Mouse (Mus musculus): Measurements from ENCODE around the gene Yap1. TPM values are rescaled to one million over a fixed set of nuclear protein-coding genes. Genes with fewer than 3 reads are reported as not detected.

The Yap1 gene
- total RNA-seq, 4 experiments from 2014 or later: 18.3 to 22.7 (median 19.8) TPM

- DNase-seq (ENCODE audit: low spot score in 2 of 2): no peak
Observed at GRCm38 (mm10) chr9:7977587-7977986, 26.8 kb downstream of the Yap1 start.

- DNase-seq (ENCODE audit: low spot score in 2 of 2): no peak
Observed at GRCm38 (mm10) chr9:7971993-7972392, 32.4 kb downstream of the Yap1 start.

- no peak for DNase-seq (ENCODE audit: low spot score in 2 of 2)
Observed at GRCm38 (mm10) chr9:7967980-7968379, 36.4 kb downstream of the Yap1 start.

- DNase-seq (ENCODE audit: low spot score in 2 of 2): no peak
Observed at GRCm38 (mm10) chr9:7965590-7965989, 38.8 kb downstream of the Yap1 start.

GRCm38 (mm10) chr9:7963867-7964266, 40.5 kb downstream of the Yap1 start:
- no peak for DNase-seq (ENCODE audit: low spot score in 2 of 2)

GRCm38 (mm10) chr9:7962915-7963314, 41.5 kb downstream of the Yap1 start:
- DNase-seq (ENCODE audit: low spot score in 2 of 2): no peak

- no peak for DNase-seq (ENCODE audit: low spot score in 2 of 2)
Observed at GRCm38 (mm10) chr9:7961366-7962160, 42.8 kb downstream of the Yap1 start.

- DNase-seq (ENCODE audit: low spot score in 2 of 2): peak; percentile 28 to 49
Observed at GRCm38 (mm10) chr9:7960382-7960781, 44.0 kb downstream of the Yap1 start.

- DNase-seq (ENCODE audit: low spot score in 2 of 2): no peak
Observed at GRCm38 (mm10) chr9:7959301-7959700, 45.1 kb downstream of the Yap1 start.

GRCm38 (mm10) chr9:7958025-7958593, 46.3 kb downstream of the Yap1 start:
- DNase-seq (ENCODE audit: low spot score in 2 of 2): no peak

- peak; percentile 39 to 45 for DNase-seq (ENCODE audit: low spot score in 2 of 2)
Observed at GRCm38 (mm10) chr9:7957407-7957806, 47.0 kb downstream of the Yap1 start.

- no peak for DNase-seq (ENCODE audit: low spot score in 2 of 2)
Observed at GRCm38 (mm10) chr9:7956400-7956799, 48.0 kb downstream of the Yap1 start.

- no peak for DNase-seq (ENCODE audit: low spot score in 2 of 2)
Observed at GRCm38 (mm10) chr9:7952886-7953285, 51.5 kb downstream of the Yap1 start.

GRCm38 (mm10) chr9:7950211-7950644, 54.2 kb downstream of the Yap1 start:
- DNase-seq (ENCODE audit: low spot score in 2 of 2): peak; percentile 21 to 32

- no peak for DNase-seq (ENCODE audit: low spot score in 2 of 2)
Observed at GRCm38 (mm10) chr9:7947946-7948345, 56.5 kb downstream of the Yap1 start.

GRCm38 (mm10) chr9:7943796-7944462, 60.5 kb downstream of the Yap1 start:
- DNase-seq (ENCODE audit: low spot score in 2 of 2): no peak

GRCm38 (mm10) chr9:7942701-7943100, 61.7 kb downstream of the Yap1 start:
- DNase-seq (ENCODE audit: low spot score in 2 of 2): no peak

- DNase-seq (ENCODE audit: low spot score in 2 of 2): no peak
Observed at GRCm38 (mm10) chr9:7940075-7940474, 64.3 kb downstream of the Yap1 start.

- DNase-seq (ENCODE audit: low spot score in 2 of 2): peak in 1 of 2 experiments; percentile 13
Observed at GRCm38 (mm10) chr9:7934419-7934818, 70.0 kb downstream of the Yap1 start.

GRCm38 (mm10) chr9:7929552-7929951, 74.8 kb downstream of the Yap1 start:
- DNase-seq (ENCODE audit: low spot score in 2 of 2): no peak

- DNase-seq (ENCODE audit: low spot score in 2 of 2): no peak
Observed at GRCm38 (mm10) chr9:7928866-7929265, 75.5 kb downstream of the Yap1 start.

- no peak for DNase-seq (ENCODE audit: low spot score in 2 of 2)
Observed at GRCm38 (mm10) chr9:7928207-7928793, 76.1 kb downstream of the Yap1 start.
